Mouse (Mus musculus): ENCODE data around the gene Ctdspl. TPM values are rescaled to one million over a fixed set of nuclear protein-coding genes. Genes with fewer than 3 reads are reported as not detected.

Ctdspl gene
- polyA plus RNA-seq, 1 experiment from 2014 or later, result 2.5 TPM

DNA sequence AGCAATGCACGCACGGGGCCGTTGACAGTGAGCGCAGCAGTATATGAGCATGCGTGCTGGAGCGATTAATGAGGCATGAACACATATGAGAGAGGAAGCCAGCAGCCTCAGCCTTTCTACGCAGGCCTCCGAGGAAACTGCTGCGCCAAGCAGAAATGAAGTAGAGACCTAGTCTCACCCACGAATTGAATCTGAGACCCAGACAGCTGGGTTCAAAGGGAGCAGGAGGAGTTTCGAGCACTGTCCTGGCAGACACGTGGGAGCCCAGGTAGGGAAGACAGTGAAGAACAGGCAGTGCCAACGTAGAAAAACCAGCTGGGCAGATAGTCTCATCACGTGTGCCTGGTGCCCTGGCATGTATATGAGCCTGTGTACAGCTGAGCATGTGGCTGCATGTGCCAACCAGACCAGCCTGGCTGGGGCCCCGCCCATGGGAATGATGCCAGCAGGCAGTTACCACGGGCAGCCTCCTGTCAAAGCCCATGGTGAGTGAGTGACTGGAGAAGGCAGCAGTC, 6.5 kb upstream of the Ctdspl start:
- Histone ChIP-seq H3K9ac (no peak overlapping the region), H3K36me3 (replicated peaks) (no peaks in the 10 kb centered on the region), H3K9me3 (replicated peaks) (no peaks in the 10 kb centered on the region), H3K27me3 (peaks cover 3% of the 10 kb centered on the region; the same call in 1 of the 2 replicates), H3K4me1 (replicated peaks) (peaks cover 15% of the 10 kb centered on the region), H3K4me3 (replicated peaks) (no peak overlapping the region), H3K4me2 (no peak overlapping the region), H3K27ac (replicated peaks) (no peak overlapping the region)
- 68% methylated on average over 16 of the region's 16 CpGs for WGBS (ENCODE audit: insufficient replicate concordance)
- ATAC-seq (ENCODE audit: insufficient read depth), result no peak

DNA sequence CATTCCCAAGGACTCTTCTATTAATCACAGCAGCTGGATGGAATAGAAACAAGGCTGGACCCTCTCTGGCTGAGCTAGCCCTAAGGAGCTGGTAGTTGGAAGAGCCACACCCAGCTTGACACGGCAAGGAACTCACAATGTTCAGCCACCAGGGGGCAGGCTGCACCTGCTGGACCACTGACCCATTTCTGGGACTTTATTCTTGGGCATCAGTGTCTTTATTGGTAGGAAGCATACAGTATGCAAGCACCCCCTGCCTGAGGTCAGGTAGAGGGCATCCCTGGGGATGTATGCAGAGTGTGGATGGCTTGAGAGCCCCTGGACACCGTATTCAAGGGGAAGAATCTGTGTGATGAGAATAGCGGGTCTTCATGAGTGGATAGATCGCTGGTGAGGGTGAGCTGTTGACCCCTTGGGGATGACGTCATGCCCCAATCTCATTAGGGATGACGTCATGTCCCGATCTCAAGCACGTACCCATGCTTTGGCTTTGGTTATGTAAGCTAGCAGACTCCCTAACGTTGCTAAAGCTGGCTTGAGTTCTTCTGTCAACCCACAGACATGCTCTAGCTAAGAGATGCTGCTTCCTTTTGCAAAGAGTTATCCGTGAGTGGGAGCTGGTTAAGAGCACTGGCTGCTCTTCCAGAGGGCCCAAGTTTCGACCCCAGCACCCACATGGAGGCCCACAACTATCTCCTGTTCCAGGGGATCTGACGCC, 5.3 kb upstream of the Ctdspl start:
- Histone ChIP-seq H3K9ac (no peak overlapping the region), H3K9me3 (replicated peaks) (no peaks in the 10 kb centered on the region), H3K36me3 (replicated peaks) (no peaks in the 10 kb centered on the region), H3K27ac (replicated peaks) (no peak overlapping the region), H3K27me3 (peaks cover 3% of the 10 kb centered on the region; the same call in 1 of the 2 replicates), H3K4me2 (no peak overlapping the region), H3K4me1 (replicated peaks) (peaks cover 27% of the 10 kb centered on the region), H3K4me3 (replicated peaks) (no peak overlapping the region)
- 44% methylated on average over 12 of the region's 12 CpGs for WGBS (ENCODE audit: insufficient replicate concordance)
- ATAC-seq (ENCODE audit: insufficient read depth), result no peak

DNA sequence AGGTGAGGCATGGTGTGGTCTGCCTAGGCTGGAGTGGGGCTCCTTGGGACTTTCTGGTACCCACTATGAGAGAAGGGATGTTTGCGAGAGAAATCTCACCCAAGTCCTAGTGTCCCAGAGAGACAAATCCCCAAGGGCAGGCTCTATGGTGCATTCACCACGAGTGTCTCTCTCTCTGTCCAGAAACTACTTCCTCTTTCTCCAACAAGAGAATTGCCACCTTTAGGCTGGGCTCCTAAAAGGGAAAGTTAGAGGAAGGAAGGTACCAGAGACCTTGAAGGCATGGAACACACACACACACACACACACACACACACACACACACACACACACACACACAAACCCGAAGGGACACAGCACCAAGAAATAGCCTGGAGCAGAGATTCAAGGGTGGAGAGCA, 4.3 kb upstream of the Ctdspl start:
- Histone ChIP-seq H3K4me3 (replicated peaks) (no peak overlapping the region), H3K27ac (replicated peaks) (no peak overlapping the region), H3K4me1 (replicated peaks) (peaks cover 32% of the 10 kb centered on the region), H3K36me3 (replicated peaks) (no peaks in the 10 kb centered on the region), H3K4me2 (no peak overlapping the region), H3K9me3 (replicated peaks) (no peaks in the 10 kb centered on the region), H3K9ac (no peak overlapping the region), H3K27me3 (peaks cover 3% of the 10 kb centered on the region; the same call in 1 of the 2 replicates)
- WGBS (ENCODE audit: insufficient replicate concordance), result 43% methylated on average over 3 of the region's 3 CpGs
- ATAC-seq (ENCODE audit: insufficient read depth), result no peak

DNA sequence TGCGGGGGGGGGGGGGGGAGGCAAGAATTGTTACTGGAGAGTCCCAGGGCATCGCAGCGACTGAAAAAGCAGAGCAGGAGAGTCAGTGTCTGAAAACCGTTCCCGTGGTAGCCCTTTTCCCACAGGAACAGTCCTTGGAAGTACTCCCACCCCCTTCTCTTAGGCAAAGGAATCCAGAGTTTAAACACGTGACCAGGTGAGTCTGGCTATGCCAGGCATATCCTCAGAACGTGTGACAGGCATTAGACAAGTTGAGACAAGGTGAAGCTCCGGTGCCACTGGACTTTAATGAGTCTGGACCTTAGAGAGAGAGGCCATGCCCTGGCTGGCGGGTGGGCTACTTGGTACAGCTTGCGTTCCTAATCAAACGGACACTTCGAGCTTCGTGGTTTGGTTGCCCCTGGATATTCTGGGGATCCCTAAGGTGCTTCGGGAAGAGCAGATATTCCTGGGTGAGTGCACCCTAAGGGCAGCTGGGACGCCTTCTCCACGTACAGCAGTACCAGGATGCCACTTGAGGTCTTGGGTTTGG, 1.6 kb upstream of the Ctdspl start:
- peaks cover 53% of the 10 kb centered on the region for H3K4me1 ChIP-seq (replicated peaks)
- H3K4me3 ChIP-seq (replicated peaks), result peak overlapping the region; percentile 79
- H3K9me3 ChIP-seq (replicated peaks), result no peaks in the 10 kb centered on the region
- peak overlapping the region; percentile 91 for H3K4me2 ChIP-seq
- 35% methylated on average over 16 of the region's 16 CpGs for WGBS (ENCODE audit: insufficient replicate concordance)
- H3K9ac ChIP-seq, result peak overlapping the region; percentile 84; the same call in 1 of the 2 replicates
- ATAC-seq (ENCODE audit: insufficient read depth), result no peak
- H3K27ac ChIP-seq (replicated peaks), result no peak overlapping the region; the same call in 1 of the 2 replicates
- no peaks in the 10 kb centered on the region for H3K27me3 ChIP-seq
- no peaks in the 10 kb centered on the region for H3K36me3 ChIP-seq (replicated peaks)

DNA sequence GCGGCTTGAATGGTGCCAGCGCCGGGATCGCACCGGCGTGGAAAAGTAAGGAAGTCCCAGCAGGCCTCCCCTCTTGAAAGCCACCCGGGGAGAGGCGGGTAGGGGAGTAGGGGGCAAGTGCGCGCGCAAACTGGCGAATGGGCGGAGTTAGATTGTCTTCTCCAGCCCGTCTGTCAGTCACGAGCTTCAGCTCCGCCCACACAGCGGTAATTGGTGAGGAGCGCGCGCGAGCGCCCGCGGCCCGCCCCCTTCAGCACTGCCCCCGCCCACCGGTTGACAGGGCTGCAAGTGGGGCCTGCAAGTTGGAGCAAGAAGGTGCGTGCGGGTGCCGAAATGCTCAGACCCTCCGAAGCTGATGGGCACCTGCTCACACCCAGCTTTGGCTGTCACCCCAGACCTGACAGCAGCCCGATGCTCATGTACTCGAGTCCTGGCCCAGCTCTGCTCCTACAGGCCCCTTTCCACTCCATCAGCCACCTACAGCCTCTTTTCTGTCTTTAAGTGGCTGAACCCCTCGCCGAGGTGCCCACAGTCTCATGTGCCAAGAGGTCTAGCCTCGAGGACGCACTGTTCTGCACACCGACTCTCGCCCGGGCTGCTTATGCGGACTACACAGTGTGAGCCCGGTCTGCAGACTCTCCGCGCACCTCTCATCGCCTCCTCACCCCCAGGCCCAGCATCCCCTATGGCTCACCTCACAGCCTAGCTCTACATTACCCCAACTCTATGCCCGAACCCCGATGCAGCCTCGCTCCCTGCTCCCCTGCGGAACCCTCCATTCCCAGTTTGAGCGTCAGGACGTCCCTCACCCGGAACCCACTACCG, 755 bp upstream of the Ctdspl start:
- peak overlapping the region; percentile 79 for H3K4me3 ChIP-seq (replicated peaks)
- no peaks in the 10 kb centered on the region for H3K9me3 ChIP-seq (replicated peaks)
- peak; percentile 81 for ATAC-seq (ENCODE audit: insufficient read depth)
- H3K4me2 ChIP-seq, result peak overlapping the region; percentile 91
- WGBS (ENCODE audit: insufficient replicate concordance), result under 1% methylated on average over 53 of the region's 53 CpGs
- H3K36me3 ChIP-seq (replicated peaks), result no peaks in the 10 kb centered on the region
- no peaks in the 10 kb centered on the region for H3K27me3 ChIP-seq
- H3K4me1 ChIP-seq (replicated peaks), result peaks cover 60% of the 10 kb centered on the region
- peak overlapping the region; percentile 89 for H3K27ac ChIP-seq (replicated peaks)
- peak overlapping the region; percentile 84 for H3K9ac ChIP-seq

DNA sequence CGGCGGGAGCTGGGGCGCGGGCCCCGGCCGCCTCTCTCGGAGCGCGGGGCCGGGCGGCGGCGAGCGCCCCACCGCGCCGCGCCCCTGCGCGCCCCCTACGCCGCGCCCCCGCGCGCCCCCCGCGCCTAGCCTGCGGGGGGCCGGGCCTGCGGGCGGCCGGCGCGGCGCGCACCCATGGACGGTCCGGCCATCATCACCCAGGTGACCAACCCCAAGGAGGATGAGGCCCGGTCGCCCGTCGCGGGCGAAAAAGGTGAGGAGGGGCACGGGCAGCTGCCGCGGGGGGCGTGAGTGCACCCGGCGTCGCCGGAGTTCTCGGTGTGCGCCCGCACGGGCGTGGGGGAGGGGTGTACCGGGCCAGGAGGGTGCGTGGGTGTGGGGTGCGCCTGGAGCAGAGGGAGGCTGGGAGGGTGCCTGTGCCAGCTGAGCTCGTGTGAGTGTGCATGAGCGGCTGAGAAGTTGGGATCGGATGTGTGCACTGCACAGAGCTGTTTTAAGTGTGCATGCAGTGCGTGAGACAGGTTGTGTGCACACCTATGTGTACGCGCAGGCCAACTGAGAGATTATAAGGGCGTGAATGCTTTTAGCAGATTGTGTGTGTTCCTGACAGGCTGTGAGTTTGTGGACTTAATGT, 552 bp downstream of the Ctdspl start:
- peak overlapping the region; percentile 89 for H3K27ac ChIP-seq (replicated peaks)
- H3K4me3 ChIP-seq (replicated peaks), result peak overlapping the region; percentile 79
- H3K36me3 ChIP-seq (replicated peaks), result no peaks in the 10 kb centered on the region
- peak overlapping the region; percentile 84 for H3K9ac ChIP-seq
- H3K4me1 ChIP-seq (replicated peaks), result peaks cover 57% of the 10 kb centered on the region
- 2% methylated on average over 63 of the region's 68 CpGs for WGBS (ENCODE audit: insufficient replicate concordance)
- peak overlapping the region; percentile 91 for H3K4me2 ChIP-seq
- no peaks in the 10 kb centered on the region for H3K27me3 ChIP-seq
- ATAC-seq (ENCODE audit: insufficient read depth), result 0 out of 2 replicates have a peak, but pooled peaks have one; percentile 9
- no peaks in the 10 kb centered on the region for H3K9me3 ChIP-seq (replicated peaks)

DNA sequence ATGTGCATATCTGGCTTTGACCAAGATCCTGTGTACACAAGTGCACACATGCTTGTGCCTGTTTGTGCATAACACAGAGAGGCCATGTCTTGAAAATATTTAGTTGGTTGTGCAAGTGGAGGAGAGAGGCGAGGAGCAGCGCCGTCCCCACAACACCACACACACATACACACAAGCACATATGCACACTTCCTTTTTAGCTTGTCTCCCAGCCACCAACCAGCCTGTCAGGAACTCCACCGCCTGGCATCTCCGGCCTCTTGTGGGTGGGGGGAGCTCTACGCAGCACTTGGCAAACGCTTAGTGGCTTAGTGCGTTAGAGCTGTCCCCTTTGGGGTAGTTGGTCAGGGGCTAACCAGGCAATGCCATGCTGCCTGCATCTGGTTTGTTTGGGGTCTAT, 1.2 kb downstream of the Ctdspl start:
- peaks cover 52% of the 10 kb centered on the region for H3K4me1 ChIP-seq (replicated peaks)
- peak overlapping the region; percentile 91 for H3K4me2 ChIP-seq
- no peaks in the 10 kb centered on the region for H3K9me3 ChIP-seq (replicated peaks)
- H3K4me3 ChIP-seq (replicated peaks), result peak overlapping the region; percentile 79
- ATAC-seq (ENCODE audit: insufficient read depth), result no peak
- peak overlapping the region; percentile 84; the same call in 1 of the 2 replicates for H3K9ac ChIP-seq
- H3K27me3 ChIP-seq, result no peaks in the 10 kb centered on the region
- no peaks in the 10 kb centered on the region for H3K36me3 ChIP-seq (replicated peaks)
- 11% methylated on average over 8 of the region's 8 CpGs for WGBS (ENCODE audit: insufficient replicate concordance)
- peak overlapping the region; percentile 89; the same call in 1 of the 2 replicates for H3K27ac ChIP-seq (replicated peaks)

DNA sequence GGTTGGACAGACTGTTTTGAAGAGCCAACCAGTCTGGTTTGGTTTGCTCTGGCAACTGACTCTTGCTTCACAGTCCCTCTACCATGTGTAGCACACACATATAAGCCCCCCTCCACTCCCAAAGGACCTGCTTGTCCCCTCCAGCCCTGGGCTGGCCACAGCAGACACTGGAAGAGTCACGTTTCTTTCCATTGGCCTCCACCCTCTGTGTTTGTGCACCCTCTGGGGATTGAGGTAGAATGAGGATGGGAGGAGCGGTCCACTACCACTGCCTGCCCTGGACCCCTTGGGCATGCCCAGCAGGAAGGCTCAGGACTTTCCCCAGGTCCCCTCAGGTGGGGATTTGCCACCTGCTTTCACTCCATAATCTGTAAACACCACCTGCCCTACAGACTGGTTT, 1.8 kb downstream of the Ctdspl start:
- peak overlapping the region; percentile 91 for H3K4me2 ChIP-seq
- H3K27me3 ChIP-seq, result no peaks in the 10 kb centered on the region
- H3K36me3 ChIP-seq (replicated peaks), result no peaks in the 10 kb centered on the region
- H3K4me3 ChIP-seq (replicated peaks), result peak overlapping the region; percentile 79; the same call in 1 of the 2 replicates
- no peak overlapping the region for H3K27ac ChIP-seq (replicated peaks)
- no peak overlapping the region for H3K9ac ChIP-seq
- H3K4me1 ChIP-seq (replicated peaks), result peaks cover 52% of the 10 kb centered on the region
- 56% methylated on average over 2 of the region's 2 CpGs for WGBS (ENCODE audit: insufficient replicate concordance)
- no peaks in the 10 kb centered on the region for H3K9me3 ChIP-seq (replicated peaks)
- ATAC-seq (ENCODE audit: insufficient read depth), result no peak

DNA sequence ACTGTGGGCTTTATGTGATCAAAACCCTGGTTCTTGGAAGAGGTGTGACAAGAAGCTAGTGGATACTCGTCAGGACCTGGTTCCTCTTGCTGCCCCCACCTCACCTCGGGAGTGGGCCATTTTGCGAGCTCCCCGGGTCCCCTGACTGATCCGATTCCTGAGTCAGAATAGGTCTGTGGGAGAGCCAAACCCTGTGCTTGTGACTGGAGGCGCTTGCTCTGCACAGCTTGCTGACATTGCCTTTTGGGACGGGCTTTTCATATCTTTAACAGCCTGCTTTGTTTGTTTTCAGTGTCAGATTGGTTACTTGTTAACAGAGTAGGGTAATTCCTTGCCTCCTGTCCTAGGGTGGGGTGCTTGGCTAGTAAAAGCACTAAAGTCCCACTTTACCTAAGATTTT, 2.4 kb downstream of the Ctdspl start:
- Histone ChIP-seq H3K27ac (replicated peaks) (peak overlapping the region; percentile 31; the same call in 1 of the 2 replicates), H3K9ac (no peak overlapping the region), H3K4me2 (peak overlapping the region; percentile 91; the same call in 1 of the 2 replicates), H3K36me3 (replicated peaks) (no peaks in the 10 kb centered on the region), H3K4me3 (replicated peaks) (no peak overlapping the region), H3K4me1 (replicated peaks) (peaks cover 52% of the 10 kb centered on the region), H3K9me3 (replicated peaks) (no peaks in the 10 kb centered on the region), H3K27me3 (no peaks in the 10 kb centered on the region)
- no peak for ATAC-seq (ENCODE audit: insufficient read depth)
- WGBS (ENCODE audit: insufficient replicate concordance), result 56% methylated on average over 7 of the region's 7 CpGs

DNA sequence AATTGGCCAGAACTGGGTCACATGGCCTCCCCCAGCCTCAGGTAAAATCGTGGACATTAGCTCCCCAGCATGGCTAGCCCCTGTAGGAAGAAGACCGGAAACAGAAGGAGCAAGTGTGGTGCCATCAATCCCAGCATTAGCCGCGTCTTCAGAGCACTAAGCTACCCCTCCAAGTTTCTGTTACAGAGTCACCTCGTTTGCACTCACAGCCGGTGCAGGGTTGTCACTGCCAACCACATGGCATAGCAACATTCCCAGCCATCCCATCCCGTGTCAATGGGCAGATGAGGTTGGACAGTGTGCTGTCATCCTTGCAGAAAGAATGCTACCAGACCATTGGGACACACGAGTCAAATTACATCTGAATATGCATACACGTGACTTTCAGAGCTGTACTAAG, 4.4 kb downstream of the Ctdspl start:
- Histone ChIP-seq H3K36me3 (replicated peaks) (no peaks in the 10 kb centered on the region), H3K27me3 (no peaks in the 10 kb centered on the region), H3K4me1 (replicated peaks) (peaks cover 39% of the 10 kb centered on the region), H3K27ac (replicated peaks) (no peak overlapping the region), H3K9ac (no peak overlapping the region), H3K4me3 (replicated peaks) (no peak overlapping the region), H3K4me2 (no peak overlapping the region), H3K9me3 (replicated peaks) (no peaks in the 10 kb centered on the region)
- ATAC-seq (ENCODE audit: insufficient read depth), result no peak
- 70% methylated on average over 9 of the region's 9 CpGs for WGBS (ENCODE audit: insufficient replicate concordance)
